Mouse (Mus musculus) left cerebral cortex, adult 2 months (tissue): ENCODE measurements around the gene Fbxl14. TPM values are rescaled to one million over a fixed set of nuclear protein-coding genes. Genes with fewer than 3 reads are reported as not detected.

Source experiments
- DNase-seq, 2 experiments: peaks; one replicate each; pipeline ENCODE4 v3.0.0; 2021 to 2022; ENCODE audit warnings: low spot score in 2 of 2, mixed read lengths in 1 of 2; ENCODE audit errors: extremely low spot score in 1 of 2
- H3K27ac ChIP-seq: fragments of 200-600 bp; 2 replicates; pipeline ENCODE4 v1.8.1; 2022
- H3K4me3 ChIP-seq: fragments of 200-600 bp; 2 replicates; pipeline ENCODE4 v1.8.1; 2022
- CTCF ChIP-seq: fragments of 200-600 bp; IDR thresholded peaks from 2 replicates; pipeline ENCODE4 v1.8.1; 2022; ENCODE audit warnings: antibody characterized with exemption, mild to moderate bottlenecking, moderate library complexity
- intact Hi-C: fragments of 180-260 bp; cut with DNase I; formaldehyde crosslinking; loops from one replicate; pipeline ENCODE4 v1.15.1; 2025
- total RNA-seq, 2 experiments: library from RNA; stranded (reverse); gene quantifications; 2 replicates each; pipeline ENCODE4 v1.2.3; 2021

The Fbxl14 gene
- total RNA-seq, 2 experiments from 2014 or later = 35.9 to 40.4 TPM

DNA sequence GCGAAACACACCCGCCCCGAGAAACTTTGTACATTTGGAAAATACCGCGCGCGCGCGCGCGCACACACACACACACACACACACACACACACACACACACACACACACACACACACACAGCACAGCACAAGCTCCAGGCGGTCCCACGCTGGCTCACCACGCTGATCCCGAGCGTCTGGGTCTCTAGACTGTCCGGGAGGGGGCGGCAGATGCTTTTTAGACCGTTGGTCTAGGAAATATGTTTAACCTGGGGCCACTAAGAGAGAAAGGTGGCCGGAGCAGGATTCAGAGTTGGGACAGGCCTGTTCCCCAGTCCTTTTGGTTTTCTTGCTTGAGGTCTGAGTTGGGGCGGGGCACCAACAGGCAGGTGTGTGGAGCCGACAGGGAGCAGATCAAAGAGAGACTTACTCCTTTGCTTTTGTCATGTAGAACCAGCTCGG, 30.4 kb upstream of the Fbxl14 start:
- intact Hi-C loops = no loop called here
- H3K27ac ChIP-seq = no peak overlapping the region
- TF ChIP-seq CTCF = peak; percentile 31
- no peak for DNase-seq
- peak overlapping the region; percentile 19; the same call in 1 of the 2 replicates for H3K4me3 ChIP-seq

DNA sequence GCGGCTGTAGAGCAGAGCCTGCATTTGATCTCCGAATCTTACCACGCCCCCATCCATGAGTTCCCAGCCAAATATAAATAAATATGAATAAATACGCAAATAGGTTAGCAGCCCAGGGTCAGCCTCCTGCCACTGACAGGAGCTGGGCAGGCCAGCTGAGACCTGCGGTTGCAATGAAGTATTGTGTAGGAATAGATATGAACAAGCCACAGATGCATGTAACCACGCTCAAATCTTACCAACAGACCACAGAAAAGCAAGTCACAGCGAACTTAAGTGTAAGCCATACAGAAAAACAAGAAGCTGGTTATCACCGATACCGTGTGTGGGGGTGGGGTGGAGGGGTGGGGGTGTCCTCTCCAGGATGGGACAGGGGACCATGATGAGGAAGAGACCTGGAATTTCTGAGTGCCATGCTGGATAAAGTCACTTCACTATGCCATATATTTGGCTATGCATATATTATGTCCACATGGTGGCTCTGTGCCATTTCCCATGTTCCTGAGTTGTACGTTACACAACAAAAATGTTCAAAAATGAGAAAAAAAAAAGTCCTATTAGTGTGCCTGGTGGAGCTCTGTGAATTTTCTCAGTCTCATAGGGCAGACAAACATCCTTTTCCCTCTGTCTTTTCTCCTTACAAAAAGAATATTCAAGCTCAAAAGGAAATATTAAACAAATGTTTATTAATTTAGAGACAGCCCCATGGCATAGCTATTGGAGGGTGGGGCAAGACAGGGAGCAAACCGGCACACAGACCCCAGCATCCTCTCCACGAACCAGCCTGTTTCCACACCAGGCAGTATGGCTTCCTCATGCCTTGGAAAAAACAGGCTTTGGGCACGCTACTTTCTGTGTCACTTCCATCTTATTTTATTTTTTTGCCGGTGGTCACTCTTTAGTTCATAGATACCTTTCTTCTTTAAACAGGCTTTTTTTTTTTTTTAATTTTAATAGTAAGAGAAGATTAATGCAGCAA, 28.2 kb upstream of the Fbxl14 start:
- DNase-seq = no peak
- intact Hi-C loops = no loop called here
- Histone ChIP-seq H3K4me3 (peak overlapping the region; percentile 43; the same call in 1 of the 2 replicates), H3K27ac (peak overlapping the region; percentile 54; the same call in 1 of the 2 replicates)
- no peak for TF ChIP-seq CTCF

DNA sequence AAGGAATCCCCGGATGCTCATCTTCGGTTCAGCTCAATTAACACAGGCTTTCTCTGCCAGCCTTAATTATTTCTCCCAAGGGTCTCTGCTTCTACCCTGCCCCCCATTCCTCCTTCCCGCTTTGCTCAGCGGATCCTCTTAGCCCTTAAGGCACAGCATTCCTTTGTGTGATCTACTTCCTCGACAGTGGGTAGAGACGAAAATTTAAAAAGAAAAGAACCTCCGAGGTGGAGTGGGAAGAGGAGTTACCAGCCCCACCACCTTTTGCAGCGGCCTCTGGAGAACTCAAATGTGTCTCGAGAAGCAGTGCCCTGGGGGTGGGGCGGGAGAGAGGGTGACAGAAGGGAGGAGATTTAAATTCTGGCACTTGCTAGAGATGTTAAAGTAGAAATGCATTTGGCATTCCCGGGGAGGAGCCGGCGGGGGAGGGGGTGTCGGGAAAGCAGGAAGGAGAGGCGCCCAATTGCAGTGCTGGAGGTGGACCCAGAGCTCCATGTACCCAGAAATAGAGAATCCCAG, 27.4 kb upstream of the Fbxl14 start:
- intact Hi-C loops = loop anchor here (1.0 kb wide), 1 partner anchor 26 kb away; no protein-coding TSS in a partner anchor
- TF ChIP-seq CTCF = no peak
- DNase-seq = peak; percentile 75 to 76
- Histone ChIP-seq H3K27ac (peak overlapping the region; percentile 76), H3K4me3 (peak overlapping the region; percentile 43)

DNA sequence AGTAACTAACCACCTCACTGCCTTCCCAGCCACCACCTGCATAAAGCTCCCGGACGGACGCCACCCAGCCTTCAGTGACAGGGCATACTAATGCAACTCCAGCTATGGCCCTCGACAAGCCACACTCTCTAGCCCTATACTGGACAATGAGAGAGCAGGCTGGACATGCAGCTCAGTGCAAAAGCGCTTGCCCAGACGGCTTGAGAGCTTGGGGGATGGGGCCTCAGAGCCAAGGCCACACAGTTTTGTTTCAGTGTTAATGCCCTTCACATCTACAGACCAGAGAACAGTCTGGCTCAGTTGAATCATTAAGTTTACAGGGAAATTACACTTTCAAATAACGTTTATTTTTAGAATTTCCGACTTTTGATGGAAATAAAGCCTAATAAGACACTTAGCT, 21.3 kb upstream of the Fbxl14 start:
- H3K4me3 ChIP-seq = no peak overlapping the region
- TF ChIP-seq CTCF = no peak
- DNase-seq = no peak
- intact Hi-C loops = no loop called here
- no peak overlapping the region for H3K27ac ChIP-seq

DNA sequence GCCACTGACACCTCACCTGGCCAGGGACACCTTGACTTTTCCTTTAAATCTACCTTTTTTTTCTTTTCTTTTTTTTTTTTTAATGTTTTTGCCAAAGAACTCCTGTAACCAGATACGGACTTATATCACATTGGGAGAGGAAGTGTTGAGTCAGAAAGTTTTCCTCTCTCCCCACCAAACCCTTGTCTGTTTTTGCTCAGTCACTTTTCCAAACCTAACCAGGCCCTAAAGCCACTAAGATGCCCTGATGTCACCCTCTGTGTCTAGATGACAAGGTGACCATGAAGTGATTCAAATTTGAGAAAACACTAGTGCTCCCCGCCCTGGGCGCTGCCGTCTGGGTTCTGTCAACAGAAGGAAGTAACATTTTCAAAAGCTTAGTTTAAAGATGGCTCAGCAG, 20.4 kb upstream of the Fbxl14 start:
- H3K27ac ChIP-seq = no peak overlapping the region
- no peak for TF ChIP-seq CTCF
- no peak overlapping the region for H3K4me3 ChIP-seq
- intact Hi-C loops = no loop called here
- DNase-seq = no peak

GRCm38 (mm10) chr6:119460391-119460790, 19.1 kb upstream of the Fbxl14 start:
- no peak overlapping the region for H3K27ac ChIP-seq
- H3K4me3 ChIP-seq = no peak overlapping the region
- TF ChIP-seq CTCF = no peak
- intact Hi-C loops = no loop called here
- no peak for DNase-seq

- intact Hi-C loops = no loop called here
- no peak for TF ChIP-seq CTCF
- no peak overlapping the region for H3K27ac ChIP-seq
- H3K4me3 ChIP-seq = no peak overlapping the region
- no peak for DNase-seq
Observed at GRCm38 (mm10) chr6:119466161-119466560, 13.3 kb upstream of the Fbxl14 start.

DNA sequence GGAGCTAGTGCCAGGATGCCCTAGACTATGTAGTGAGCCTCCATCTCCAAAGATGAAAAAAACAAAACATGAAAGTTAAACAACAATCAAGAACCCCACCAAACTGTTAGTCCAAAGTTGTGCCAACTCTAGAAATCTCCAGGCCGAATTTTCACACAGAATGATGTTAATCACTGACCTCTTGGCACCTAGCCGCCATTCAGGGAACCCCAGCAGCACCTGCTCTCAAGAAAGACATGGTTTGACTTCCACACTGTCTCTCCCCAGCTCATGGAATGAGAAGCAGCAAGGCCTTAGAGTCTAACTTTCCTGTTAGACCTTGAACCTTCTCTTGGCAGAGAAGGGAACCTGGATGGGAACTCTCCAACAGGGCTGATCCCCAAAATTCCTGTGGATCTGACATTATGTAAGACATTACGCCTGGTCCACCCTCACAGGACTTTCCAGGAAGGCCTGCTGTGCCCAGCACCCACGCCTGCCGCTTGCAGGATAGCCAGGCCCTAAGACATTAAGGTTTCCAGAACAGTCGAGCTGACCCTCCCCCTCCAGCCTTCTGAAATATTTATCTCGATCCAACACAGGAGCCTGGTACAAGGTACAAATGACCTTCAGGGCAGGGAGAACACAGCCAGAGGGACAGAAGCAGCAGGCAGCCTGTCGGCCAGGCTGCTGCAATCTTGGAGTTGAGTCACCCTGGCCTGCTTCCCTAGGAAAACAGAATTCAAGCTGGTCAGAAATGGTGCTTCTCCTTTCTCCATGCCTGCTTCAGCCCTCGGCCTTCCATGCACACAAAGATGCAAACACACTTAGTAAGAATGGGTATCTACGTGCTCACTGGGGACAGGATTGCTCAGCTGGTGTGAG, 12.3 kb upstream of the Fbxl14 start:
- DNase-seq = no peak
- no peak for TF ChIP-seq CTCF
- intact Hi-C loops = no loop called here
- Histone ChIP-seq H3K4me3 (no peak overlapping the region), H3K27ac (no peak overlapping the region)

- intact Hi-C loops = no loop called here
- H3K27ac ChIP-seq = no peak overlapping the region
- H3K4me3 ChIP-seq = no peak overlapping the region
- TF ChIP-seq CTCF = peak; percentile 43
- DNase-seq = no peak
Observed at GRCm38 (mm10) chr6:119467785-119468059, 11.7 kb upstream of the Fbxl14 start.

- Histone ChIP-seq H3K4me3 (no peak overlapping the region), H3K27ac (no peak overlapping the region)
- no peak for DNase-seq
- no peak for TF ChIP-seq CTCF
- intact Hi-C loops = no loop called here
Observed at GRCm38 (mm10) chr6:119470777-119471176, 8.7 kb upstream of the Fbxl14 start.

DNA sequence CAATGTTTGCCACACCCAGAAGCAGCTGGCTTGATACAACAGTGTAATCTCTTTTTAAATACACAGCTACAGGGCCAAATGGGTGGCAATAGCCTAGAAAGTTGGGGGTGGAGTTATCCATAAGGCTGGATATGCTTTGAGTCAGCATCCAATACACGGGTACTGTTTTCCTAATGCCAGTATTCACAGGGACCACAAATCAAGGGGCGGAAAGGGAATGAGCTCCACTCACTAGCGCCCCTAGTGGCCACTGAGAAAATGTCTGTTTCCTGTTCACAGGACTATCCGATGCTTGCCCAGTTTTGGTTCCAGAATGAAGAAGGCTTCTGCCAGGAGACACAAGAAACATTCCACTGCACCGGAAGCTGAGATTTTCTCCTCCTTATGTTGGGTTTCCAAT, 7.3 kb upstream of the Fbxl14 start:
- intact Hi-C loops = no loop called here
- TF ChIP-seq CTCF = peak; percentile 86

DNA sequence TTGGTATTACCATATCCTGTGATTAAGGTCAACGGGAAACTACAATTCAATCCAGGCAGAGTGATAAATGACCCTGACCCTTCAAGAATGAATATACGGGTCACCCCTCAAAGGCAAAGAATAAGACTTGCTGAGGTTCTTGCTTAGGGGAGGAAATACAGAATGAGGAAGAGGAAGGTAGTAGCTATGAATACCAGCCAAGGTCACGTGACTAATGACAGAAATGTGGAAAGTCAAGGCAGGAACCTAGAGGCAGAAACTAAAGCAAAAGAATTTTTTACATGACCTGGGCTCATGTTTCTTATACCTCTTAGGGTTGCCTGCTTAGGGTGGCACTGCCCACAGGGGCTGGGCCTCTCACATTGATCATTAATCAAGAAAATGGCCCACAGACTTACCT, 6.8 kb upstream of the Fbxl14 start:
- no peak for DNase-seq
- intact Hi-C loops = no loop called here
- no peak for TF ChIP-seq CTCF
- Histone ChIP-seq H3K4me3 (no peak overlapping the region), H3K27ac (no peak overlapping the region)

More for the DNA sequence above, 7.3 kb upstream of the Fbxl14 start:
- DNase-seq = peak in 1 of 2 experiments; percentile 52
- H3K4me3 ChIP-seq = no peak overlapping the region
- H3K27ac ChIP-seq = no peak overlapping the region
